20 mouse cellular contexts compared by ENCODE assay signal in the genomic region with DNA sequence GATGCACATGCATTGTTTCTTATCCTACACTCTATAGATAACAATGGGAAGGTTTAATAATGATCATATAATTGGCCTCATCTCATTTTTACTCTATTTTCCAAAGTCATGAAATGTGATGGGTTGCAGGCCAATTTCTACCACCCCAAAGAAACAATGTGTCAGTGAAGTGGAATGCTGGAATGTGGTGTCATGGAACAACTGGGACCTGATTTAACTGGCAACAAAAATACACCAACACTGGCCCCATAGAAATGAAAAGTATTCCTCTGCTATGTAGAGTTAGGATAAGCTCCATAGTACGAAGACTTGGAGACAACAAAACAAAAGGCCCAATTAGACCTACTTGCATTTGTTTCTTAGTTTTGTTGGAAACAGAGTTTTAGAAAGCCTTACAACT.
A peak's percentile ranks its signal among the peaks of the same experiment; 100 is the strongest.
DNase-seq lines count a peak whose midpoint lies in the region; ATAC-seq and TF ChIP-seq lines count a peak whose summit lies in the region.
"Had no signal": no experiment of that assay in that cellular context is flagged by ENCODE, and none has a peak within 500 bp of the region (broad histone marks: within the 10 kb centered on the region; RNA-seq: fewer than 3 reads in every experiment).

No protein-coding gene starts in this region.

- no peaks in the 10 kb centered on the region for H3K27me3 ChIP-seq in heart, embryonic 15.5 days
- no peaks in the 10 kb centered on the region for H3K27me3 ChIP-seq in midbrain, embryonic 15.5 days (replicated peaks)
- H3K27me3 ChIP-seq in kidney, embryonic 14.5 days (ENCODE audit: control insufficient read depth, insufficient read depth, low read length): no peaks in the 10 kb centered on the region
- H3K27me3 ChIP-seq: liver, embryonic 13.5 days; midbrain, embryonic 13.5 days; neural tube, embryonic 12.5 days had no signal

- no peaks in the 10 kb centered on the region for H3K9me3 ChIP-seq in heart, embryonic 15.5 days (replicated peaks)
- H3K9me3 ChIP-seq in midbrain, embryonic 15.5 days: no peaks in the 10 kb centered on the region
- no peaks in the 10 kb centered on the region for H3K9me3 ChIP-seq in kidney, embryonic 14.5 days (ENCODE audit: control insufficient read depth, low read length)
- H3K9me3 ChIP-seq: liver, embryonic 13.5 days; midbrain, embryonic 13.5 days; neural tube, embryonic 12.5 days had no signal

- intact Hi-C loops in gastrocnemius, adult 2 months (cut with DNase I): no loop called here

- H3K36me3 ChIP-seq in heart, embryonic 15.5 days: no peaks in the 10 kb centered on the region
- no peaks in the 10 kb centered on the region for H3K36me3 ChIP-seq in midbrain, embryonic 15.5 days (replicated peaks)
- no peaks in the 10 kb centered on the region for H3K36me3 ChIP-seq in kidney, embryonic 14.5 days (ENCODE audit: control insufficient read depth, insufficient read depth, low read length)
- H3K36me3 ChIP-seq: liver, embryonic 13.5 days; midbrain, embryonic 13.5 days; neural tube, embryonic 12.5 days had no signal

- WGBS in heart, embryonic 15.5 days: 31% methylated on average over 1 of the region's 1 CpGs
- WGBS in midbrain, embryonic 15.5 days: 65% methylated on average over 1 of the region's 1 CpGs
- 82% methylated on average over 1 of the region's 1 CpGs for WGBS in kidney, embryonic 14.5 days

- ATAC-seq in heart, embryonic 15.5 days (replicated peaks; ENCODE audit: insufficient number of reproducible peaks, insufficient read depth, low FRiP score, low read depth): peak; percentile 50; the same call in 1 of the 2 replicates
- no peak for ATAC-seq in midbrain, embryonic 15.5 days (replicated peaks)
- no peak for ATAC-seq in kidney, embryonic 14.5 days (ENCODE audit: low FRiP score, low TSS enrichment)
- ATAC-seq: CD4-positive, CD25-positive, alpha-beta regulatory T cell, adult 4 months; forebrain, embryonic 16.5 days; hindbrain, postnatal 0 days; midbrain, embryonic 13.5 days had no signal

- H3K4me1 ChIP-seq in heart, embryonic 15.5 days (replicated peaks): no peaks in the 10 kb centered on the region
- H3K4me1 ChIP-seq in midbrain, embryonic 15.5 days: no peaks in the 10 kb centered on the region
- no peaks in the 10 kb centered on the region for H3K4me1 ChIP-seq in kidney, embryonic 14.5 days (ENCODE audit: control insufficient read depth, insufficient read depth, low read length)
- H3K4me1 ChIP-seq: liver, embryonic 13.5 days; midbrain, embryonic 13.5 days; neural tube, embryonic 12.5 days had no signal

- no peak overlapping the region for H3K4me3 ChIP-seq in gastrocnemius, adult 2 months
- H3K4me3 ChIP-seq in heart, embryonic 15.5 days: no peak overlapping the region
- no peak overlapping the region for H3K4me3 ChIP-seq in midbrain, embryonic 15.5 days
- no peak overlapping the region for H3K4me3 ChIP-seq in kidney, embryonic 14.5 days (ENCODE audit: low read length)
- H3K4me3 ChIP-seq: liver, embryonic 13.5 days; midbrain, embryonic 13.5 days; neural tube, embryonic 12.5 days had no signal

- no peak for DNase-seq in gastrocnemius, adult 2 months
- no peak for DNase-seq in gastrocnemius, postnatal 10 days
- DNase-seq in heart, adult 9 months (ENCODE audit: low spot score in 2 of 2): peak; percentile 47 to 51
- DNase-seq in layer of hippocampus, adult 9-11 months: no peak
- DNase-seq: adrenal gland, postnatal 36 days; cerebellum, adult 9-10 months; kidney, adult 11 months; kidney, postnatal 4 days; liver, embryonic 13.5 days; lung, embryonic 14.5 days; right cerebral cortex, postnatal 14 days; thymus, postnatal 25 days had no signal

- no peak for TF ChIP-seq CTCF in gastrocnemius, adult 2 months (IDR thresholded peaks at IDR 0.05)

- no peak overlapping the region for H3K4me2 ChIP-seq in heart, embryonic 15.5 days
- no peak overlapping the region for H3K4me2 ChIP-seq in midbrain, embryonic 15.5 days
- H3K4me2 ChIP-seq in kidney, embryonic 14.5 days (replicated peaks; ENCODE audit: low read depth, low read length): no peak overlapping the region
- H3K4me2 ChIP-seq: liver, embryonic 13.5 days; lung, embryonic 14.5 days; midbrain, embryonic 13.5 days; neural tube, embryonic 12.5 days had no signal

- H3K27ac ChIP-seq in gastrocnemius, adult 2 months: peak overlapping the region; percentile 56
- peak overlapping the region; percentile 70 for H3K27ac ChIP-seq in heart, embryonic 15.5 days
- H3K27ac ChIP-seq in midbrain, embryonic 15.5 days: no peak overlapping the region
- H3K27ac ChIP-seq in kidney, embryonic 14.5 days (ENCODE audit: low read depth, low read length): no peak overlapping the region
- H3K27ac ChIP-seq: hindbrain, postnatal 0 days; liver, embryonic 13.5 days; midbrain, embryonic 13.5 days; neural tube, embryonic 12.5 days had no signal

- H3K9ac ChIP-seq in heart, embryonic 15.5 days: no peak overlapping the region
- no peak overlapping the region for H3K9ac ChIP-seq in midbrain, embryonic 15.5 days
- H3K9ac ChIP-seq in kidney, embryonic 14.5 days (ENCODE audit: low read depth, low read length): no peak overlapping the region
- H3K9ac ChIP-seq: liver, embryonic 13.5 days; lung, embryonic 14.5 days; midbrain, embryonic 13.5 days; neural tube, embryonic 12.5 days had no signal

Comparison
In these comparisons a context has a peak if more than half of its experiments do, and no peak if none do; other contexts are left out.
1. DNase-seq: peak in heart, adult 9 months (2 of 2); none in gastrocnemius, adult 2 months (single experiment), gastrocnemius, postnatal 10 days (single experiment) and layer of hippocampus, adult 9-11 months (single experiment).
2. H3K27ac ChIP-seq: peak in gastrocnemius, adult 2 months (single experiment) and heart, embryonic 15.5 days (single experiment); none in midbrain, embryonic 15.5 days (single experiment) and kidney, embryonic 14.5 days (single experiment).